Mouse (Mus musculus) ES-E14 (cell line): Measurements from ENCODE around the gene Gp2.

Experiments used
- CHD2 ChIP-seq: IDR thresholded peaks from 2 replicates; pipeline ENCODE4 v1.6.1; 2014; ENCODE audit warnings: mild to moderate bottlenecking, low read depth, low read length, inconsistent platforms
- HCFC1 ChIP-seq: IDR thresholded peaks from 2 replicates; pipeline ENCODE4 v1.6.1; 2012; ENCODE audit warnings: low read length, inconsistent platforms, borderline replicate concordance; ENCODE audit not compliant: insufficient read depth
- MAFK ChIP-seq: IDR thresholded peaks from 2 replicates; pipeline ENCODE4 v1.6.1; 2014; ENCODE audit warnings: mild to moderate bottlenecking, low read depth, low read length, inconsistent platforms; ENCODE audit not compliant: insufficient read depth
- ZC3H11A ChIP-seq: IDR thresholded peaks from 2 replicates; pipeline ENCODE4 v1.6.1; 2012; ENCODE audit warnings: low read depth, mild to moderate bottlenecking, inconsistent platforms, low read length, borderline replicate concordance
- ZNF384 ChIP-seq: IDR thresholded peaks from 2 replicates; pipeline ENCODE4 v1.6.1; 2012; ENCODE audit warnings: low read depth, low read length, inconsistent platforms

DNA sequence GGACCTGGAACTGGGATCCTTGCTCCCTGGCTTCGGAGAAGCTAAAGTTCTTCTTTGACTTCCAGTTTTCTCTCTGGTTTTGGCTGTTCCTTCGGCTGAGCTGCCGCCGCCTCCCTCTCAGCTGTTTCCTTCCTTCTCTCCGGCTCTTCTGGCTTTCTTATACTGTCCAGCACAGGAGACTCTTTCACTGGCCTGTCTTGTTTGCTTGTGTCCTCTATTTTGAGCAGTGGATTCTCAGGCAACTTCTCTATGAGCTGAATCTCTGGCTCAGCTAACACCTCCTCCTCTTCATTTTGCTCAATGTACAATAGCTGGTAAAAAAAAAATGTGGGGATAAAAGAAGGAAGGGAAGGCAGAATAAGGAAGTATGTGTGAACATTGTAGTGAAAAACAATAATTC lies 27.6 kb upstream of the Gp2 start:
- TF ChIP-seq ZC3H11A (no peak), CHD2 (no peak), MAFK (no peak), ZNF384 (no peak), HCFC1 (no peak)
